Mouse (Mus musculus) heart, embryonic 14.5 days (tissue): ENCODE measurements around the gene Rars2. TPM values are rescaled to one million over a fixed set of nuclear protein-coding genes. Genes with fewer than 3 reads are reported as not detected.

Experiments used
- ATAC-seq: fragments of 200-750 bp; cut with Nextera tagmentation; 2 replicates; pipeline ENCODE4 v1.8.0; 2017; ENCODE audit warnings: low read depth, moderate TSS enrichment; ENCODE audit not compliant: insufficient number of reproducible peaks, insufficient read depth, low FRiP score
- H3K27ac ChIP-seq, 2 experiments: fragments of 200-500 bp in 1 of 2; fragments of 300-500 bp in 1 of 2; sonication (generic) in 1 of 2; replicated peaks in 1 of 2; 2 replicates each; pipeline ENCODE4 v1.5.1; 2012 to 2014; ENCODE audit warnings: low read depth in 2 of 2, low read length in 2 of 2, control low read depth in 1 of 2, mild to moderate bottlenecking in 1 of 2, mixed read lengths in 1 of 2; ENCODE audit not compliant: control insufficient read depth in 1 of 2, insufficient read depth in 1 of 2
- H3K27me3 ChIP-seq: fragments of 300-500 bp; sonication (generic); 2 replicates; pipeline ENCODE4 v1.6.1; 2014; ENCODE audit warnings: mild to moderate bottlenecking, low read length, control low read depth; ENCODE audit not compliant: control insufficient read depth, insufficient read depth
- H3K36me3 ChIP-seq: fragments of 300-500 bp; sonication (generic); 2 replicates; pipeline ENCODE4 v1.6.1; 2014; ENCODE audit warnings: mild to moderate bottlenecking, control low read depth, low read length, mixed read lengths; ENCODE audit not compliant: control insufficient read depth, insufficient read depth
- H3K4me1 ChIP-seq, 2 experiments: fragments of 200-500 bp in 1 of 2; fragments of 300-500 bp in 1 of 2; sonication (generic) in 1 of 2; 2 replicates each; pipeline ENCODE4 v1.6.1; 2012 to 2014; ENCODE audit warnings: low read length in 2 of 2, control low read depth in 1 of 2, mixed read lengths in 1 of 2; ENCODE audit not compliant: control insufficient read depth in 2 of 2, insufficient read depth in 2 of 2
- H3K4me2 ChIP-seq: fragments of 300-500 bp; sonication (generic); 2 replicates; pipeline ENCODE4 v1.6.1; 2014; ENCODE audit warnings: mild to moderate bottlenecking, low read length
- H3K4me3 ChIP-seq, 2 experiments: fragments of 200-500 bp in 1 of 2; fragments of 300-500 bp in 1 of 2; sonication (generic) in 1 of 2; 2 replicates each; pipeline ENCODE4 v1.5.1; 2012 to 2014; ENCODE audit warnings: low read length in 2 of 2, mild to moderate bottlenecking in 2 of 2, control low read depth in 1 of 2, low read depth in 1 of 2, moderate library complexity in 1 of 2; ENCODE audit not compliant: control insufficient read depth in 1 of 2, insufficient read depth in 1 of 2
- H3K9ac ChIP-seq: fragments of 300-500 bp; sonication (generic); 2 replicates; pipeline ENCODE4 v1.6.1; 2014; ENCODE audit warnings: mild to moderate bottlenecking, low read length
- H3K9me3 ChIP-seq: fragments of 300-500 bp; sonication (generic); 2 replicates; pipeline ENCODE4 v1.6.1; 2016; ENCODE audit warnings: low read length, control low read depth; ENCODE audit not compliant: control insufficient read depth
- WGBS: fragments of 180-500 bp; shearing (Covaris S2); extraction: QIAGEN DNeasy Blood & Tissue Kit; methylation state at CpG from one replicate; pipeline ENCODE4 v1.1.7; 2014; 5-methylcytosine and 5-hydroxymethylcytosine counted together
- polyA plus RNA-seq: library from polyadenylated mRNA; unstranded; fragments of >200 nt; fragmentation: Nextera tagmentation; extraction: Ambion mirVana; gene quantifications from 2 replicates; pipeline ENCODE4 v1.2.1, GENCODE M21; 2014

Gene Rars2
- polyA plus RNA-seq, 1 experiment from 2014 or later: 47.3 TPM

- 88% methylated on average over 3 of the region's 3 CpGs for WGBS
- H3K4me3 ChIP-seq: no peak overlapping the region
- H3K27me3 ChIP-seq: no peaks in the 10 kb centered on the region
- no peaks in the 10 kb centered on the region for H3K9me3 ChIP-seq
- no peak for ATAC-seq
- H3K4me2 ChIP-seq: no peak overlapping the region
- no peak overlapping the region for H3K9ac ChIP-seq
- peaks cover 4 to 11% of the 10 kb centered on the region in 2 experiments; a peak in 2 of 4 replicates for H3K4me1 ChIP-seq
- H3K27ac ChIP-seq: no peak overlapping the region
- H3K36me3 ChIP-seq: peaks cover 77% of the 10 kb centered on the region
Observed at GRCm38 (mm10) chr4:34583427-34583826, 31.3 kb upstream of the Rars2 start.

GRCm38 (mm10) chr4:34584871-34585607, 29.7 kb upstream of the Rars2 start:
- no peaks in the 10 kb centered on the region for H3K27me3 ChIP-seq
- peaks cover 4% of the 10 kb centered on the region in 2 experiments; a peak in 2 of 4 replicates for H3K4me1 ChIP-seq
- 47% methylated on average over 7 of the region's 7 CpGs for WGBS
- H3K9ac ChIP-seq: 0 out of 2 replicates have a peak overlapping the region, but pooled peaks have one; percentile 6
- no peaks in the 10 kb centered on the region for H3K9me3 ChIP-seq
- 0 out of 2 replicates have a peak overlapping the region, but pooled peaks have one; percentile 11 for H3K4me2 ChIP-seq
- peaks cover 70% of the 10 kb centered on the region for H3K36me3 ChIP-seq
- H3K27ac ChIP-seq: peak overlapping the region; percentile 74 to 75; a peak in 3 of 4 replicates
- no peak overlapping the region for H3K4me3 ChIP-seq
- ATAC-seq: no peak

GRCm38 (mm10) chr4:34603123-34603522, 11.6 kb upstream of the Rars2 start:
- no peaks in the 10 kb centered on the region for H3K4me1 ChIP-seq
- 98% methylated on average over 6 of the region's 6 CpGs for WGBS
- H3K36me3 ChIP-seq: peaks cover 79% of the 10 kb centered on the region

GRCm38 (mm10) chr4:34606658-34607057, 8.1 kb upstream of the Rars2 start:
- H3K4me3 ChIP-seq: no peak overlapping the region
- no peak overlapping the region for H3K9ac ChIP-seq
- H3K27ac ChIP-seq: no peak overlapping the region
- no peaks in the 10 kb centered on the region for H3K27me3 ChIP-seq
- H3K4me1 ChIP-seq: no peaks in the 10 kb centered on the region
- ATAC-seq: no peak
- 98% methylated on average over 10 of the region's 10 CpGs for WGBS
- peaks cover 66% of the 10 kb centered on the region for H3K36me3 ChIP-seq
- no peaks in the 10 kb centered on the region for H3K9me3 ChIP-seq
- no peak overlapping the region for H3K4me2 ChIP-seq

More at GRCm38 (mm10) chr4:34603123-34603522, 11.6 kb upstream of the Rars2 start:
- no peak overlapping the region for H3K4me2 ChIP-seq
- H3K4me3 ChIP-seq: no peak overlapping the region
- H3K9me3 ChIP-seq: no peaks in the 10 kb centered on the region
- no peak for ATAC-seq
- no peak overlapping the region for H3K9ac ChIP-seq
- H3K27ac ChIP-seq: no peak overlapping the region
- H3K27me3 ChIP-seq: no peaks in the 10 kb centered on the region

GRCm38 (mm10) chr4:34613571-34614145, 1.1 kb upstream of the Rars2 start:
- Histone ChIP-seq H3K4me2 (peak overlapping the region; percentile 70), H3K9ac (peak overlapping the region; percentile 93), H3K9me3 (no peaks in the 10 kb centered on the region), H3K4me3 (peak overlapping the region; percentile 84 to 87; a peak in 3 of 4 replicates), H3K27me3 (no peaks in the 10 kb centered on the region), H3K4me1 (peaks cover 2 to 19% of the 10 kb centered on the region in 2 experiments), H3K36me3 (peaks cover 21% of the 10 kb centered on the region), H3K27ac (no peak overlapping the region; a peak in 1 of 4 replicates)
- WGBS: 63% methylated on average over 6 of the region's 6 CpGs
- ATAC-seq: no peak

GRCm38 (mm10) chr4:34615303-34615702, 546 bp downstream of the Rars2 start:
- H3K4me3 ChIP-seq: peak overlapping the region; percentile 84 to 87
- H3K9me3 ChIP-seq: no peaks in the 10 kb centered on the region
- H3K36me3 ChIP-seq: peaks cover 10% of the 10 kb centered on the region; the same call in 1 of the 2 replicates
- H3K4me1 ChIP-seq: peaks cover 2 to 19% of the 10 kb centered on the region in 2 experiments
- peak overlapping the region; percentile 93 for H3K9ac ChIP-seq
- no peak for ATAC-seq
- peak overlapping the region in 1 of 2 experiments; percentile 87; a peak in 2 of 4 replicates for H3K27ac ChIP-seq
- peak overlapping the region; percentile 70 for H3K4me2 ChIP-seq
- no peaks in the 10 kb centered on the region for H3K27me3 ChIP-seq
- 1% methylated on average over 13 of the region's 13 CpGs for WGBS

GRCm38 (mm10) chr4:34616146-34616545, 1.4 kb downstream of the Rars2 start:
- ATAC-seq: no peak
- Histone ChIP-seq H3K4me1 (peaks cover 2 to 19% of the 10 kb centered on the region in 2 experiments), H3K36me3 (peaks cover 9% of the 10 kb centered on the region; the same call in 1 of the 2 replicates), H3K9me3 (no peaks in the 10 kb centered on the region), H3K4me3 (peak overlapping the region in 1 of 2 experiments; percentile 84; a peak in 1 of 4 replicates), H3K4me2 (peak overlapping the region; percentile 70), H3K27ac (no peak overlapping the region), H3K9ac (peak overlapping the region; percentile 93; the same call in 1 of the 2 replicates), H3K27me3 (no peaks in the 10 kb centered on the region)
- WGBS: 80% methylated on average over 8 of the region's 8 CpGs
